Mouse (Mus musculus) telencephalon, adult 2 months (tissue): Measurements from ENCODE around the gene Lrriq3.

ENCODE experiments used
- DNase-seq: peaks from one replicate; pipeline ENCODE4 v3.0.0-alpha.2; 2011; ENCODE audit warnings: low read depth, low spot score

Lrriq3 gene

GRCm38 (mm10) chr3:155093116-155093956, at the start of gene Lrriq3, which contains the start of gene Fpgt:
Gene Lrriq3, plus strand, starts transcription at chr3:155093434.
Gene Fpgt, minus strand, starts transcription at chr3:155093403.
- DNase-seq = peak; percentile 96

GRCm38 (mm10) chr3:155052021-155052420, 41.2 kb upstream of the Lrriq3 start:
- DNase-seq = no peak

GRCm38 (mm10) chr3:155053189-155053588, 40.0 kb upstream of the Lrriq3 start:
- DNase-seq = no peak

- no peak for DNase-seq
Measured at GRCm38 (mm10) chr3:155055231-155055916, 37.9 kb upstream of the Lrriq3 start, which contains the start of gene Tnni3k. Gene Tnni3k, minus strand, starts transcription at chr3:155055407.

GRCm38 (mm10) chr3:155056606-155057005, 36.6 kb upstream of the Lrriq3 start:
- DNase-seq = no peak

GRCm38 (mm10) chr3:155057566-155057965, 35.7 kb upstream of the Lrriq3 start:
- DNase-seq = no peak

- DNase-seq = no peak
Measured at GRCm38 (mm10) chr3:155058800-155059448, 34.3 kb upstream of the Lrriq3 start.

- DNase-seq = no peak
Measured at GRCm38 (mm10) chr3:155059449-155059822, 33.8 kb upstream of the Lrriq3 start.

- no peak for DNase-seq
Measured at GRCm38 (mm10) chr3:155077908-155078307, 15.3 kb upstream of the Lrriq3 start.

- no peak for DNase-seq
Measured at GRCm38 (mm10) chr3:155092081-155092480, 1.2 kb upstream of the Lrriq3 start.

GRCm38 (mm10) chr3:155099266-155099665, 6.0 kb downstream of the Lrriq3 start:
- DNase-seq = no peak

- no peak for DNase-seq
Measured at GRCm38 (mm10) chr3:155105957-155106356, 12.7 kb downstream of the Lrriq3 start.

GRCm38 (mm10) chr3:155137737-155138136, 44.5 kb downstream of the Lrriq3 start:
- DNase-seq = peak; percentile 19

GRCm38 (mm10) chr3:155141047-155141446, 47.8 kb downstream of the Lrriq3 start:
- DNase-seq = no peak

- no peak for DNase-seq
Measured at GRCm38 (mm10) chr3:155144368-155144767, 51.1 kb downstream of the Lrriq3 start.

GRCm38 (mm10) chr3:155161842-155162241, 68.6 kb downstream of the Lrriq3 start:
- DNase-seq = no peak

- DNase-seq = no peak
Measured at GRCm38 (mm10) chr3:155180303-155180902, 87.2 kb downstream of the Lrriq3 start.

GRCm38 (mm10) chr3:155186456-155186855, 93.2 kb downstream of the Lrriq3 start:
- peak; percentile 10 for DNase-seq

- no peak for DNase-seq
Measured at GRCm38 (mm10) chr3:155188857-155189256, 95.6 kb downstream of the Lrriq3 start.

- peak; percentile 29 for DNase-seq
Measured at GRCm38 (mm10) chr3:155234919-155235318, 141.7 kb downstream of the Lrriq3 start.

- DNase-seq = no peak
Measured at GRCm38 (mm10) chr3:155235502-155235901, 142.3 kb downstream of the Lrriq3 start.
